Mouse (Mus musculus) neural tube, embryonic 13.5 days (tissue): ENCODE results near the gene 9430097D07Rik. TPM values are rescaled to one million over a fixed set of nuclear protein-coding genes. Genes with fewer than 3 reads are reported as not detected.
A peak's percentile ranks its signal among the peaks of the same experiment; 100 is the strongest.

Experiments used
- ATAC-seq: fragments of 200-750 bp; cut with Nextera tagmentation; 2 replicates; pipeline ENCODE4 v1.8.0; 2017; ENCODE audit warnings: low read depth, mild to moderate bottlenecking, moderate TSS enrichment, moderate library complexity
- H3K27ac ChIP-seq: fragments of 300-500 bp; sonication (generic); replicated peaks from 2 replicates; pipeline ENCODE4 v1.5.1; 2015; ENCODE audit warnings: moderate library complexity, mild to moderate bottlenecking, inconsistent platforms
- H3K27me3 ChIP-seq: fragments of 300-500 bp; sonication (generic); 2 replicates; pipeline ENCODE4 v1.6.1; 2015; ENCODE audit warnings: mild to moderate bottlenecking, inconsistent platforms
- H3K36me3 ChIP-seq: fragments of 300-500 bp; sonication (generic); 2 replicates; pipeline ENCODE4 v1.6.1; 2015; ENCODE audit warnings: mild to moderate bottlenecking, inconsistent platforms
- H3K4me1 ChIP-seq: fragments of 300-500 bp; sonication (generic); replicated peaks from 2 replicates; pipeline ENCODE4 v1.6.1; 2015; ENCODE audit warnings: inconsistent platforms
- H3K4me2 ChIP-seq: fragments of 300-500 bp; sonication (generic); 2 replicates; pipeline ENCODE4 v1.6.1; 2015; ENCODE audit warnings: inconsistent platforms, mild to moderate bottlenecking, moderate library complexity
- H3K4me3 ChIP-seq: fragments of 300-500 bp; sonication (generic); 2 replicates; pipeline ENCODE4 v1.5.1; 2015; ENCODE audit warnings: mild to moderate bottlenecking, inconsistent platforms
- H3K9ac ChIP-seq: fragments of 300-500 bp; sonication (generic); 2 replicates; pipeline ENCODE4 v1.6.1; 2015; ENCODE audit warnings: moderate library complexity, mild to moderate bottlenecking, inconsistent platforms
- H3K9me3 ChIP-seq: fragments of 300-500 bp; sonication (generic); 2 replicates; pipeline ENCODE4 v1.6.1; 2016; ENCODE audit warnings: inconsistent platforms
- WGBS: fragments of 180-500 bp; shearing (Covaris S2); methylation state at CpG from one replicate; pipeline ENCODE4 v1.1.7; 2015; 5-methylcytosine and 5-hydroxymethylcytosine counted together
- polyA plus RNA-seq: library from polyadenylated mRNA; unstranded; fragments of >200 nt; fragmentation: Nextera tagmentation; extraction: Ambion mirVana; gene quantifications from 2 replicates; pipeline ENCODE4 v1.2.1, GENCODE M21; 2015

9430097D07Rik gene
- 0.50 and 0.71 TPM in 2 replicates for polyA plus RNA-seq

GRCm38 (mm10) chr2:32575586-32576160, at the start of gene 9430097D07Rik:
9430097D07Rik (minus strand) TSS chr2:32575684.
- H3K9me3 ChIP-seq = no peaks in the 10 kb centered on the region
- peak within 1 kb of the TSS; percentile 95 for H3K4me2 ChIP-seq
- H3K4me1 ChIP-seq = peaks cover 27% of the 10 kb centered on the region
- peaks cover 11% of the 10 kb centered on the region; the same call in 1 of the 2 replicates for H3K36me3 ChIP-seq
- peak within 1 kb of the TSS; percentile 53 for H3K4me3 ChIP-seq
- 7% methylated on average over 28 of the region's 28 CpGs for WGBS
- H3K27me3 ChIP-seq = peaks cover 37% of the 10 kb centered on the region
- peak; percentile 76 for ATAC-seq
- 0 out of 2 replicates have a peak within 1 kb of the TSS, but pooled peaks have one; percentile 25 for H3K27ac ChIP-seq
- peak within 1 kb of the TSS; percentile 78 for H3K9ac ChIP-seq

- Histone ChIP-seq H3K9me3 (no peaks in the 10 kb centered on the region), H3K27me3 (no peaks in the 10 kb centered on the region), H3K4me3 (no peak overlapping the region), H3K4me2 (no peak overlapping the region), H3K27ac (no peak overlapping the region), H3K9ac (no peak overlapping the region), H3K4me1 (peaks cover 76% of the 10 kb centered on the region), H3K36me3 (no peaks in the 10 kb centered on the region)
- 82% methylated on average over 5 of the region's 5 CpGs for WGBS
- no peak for ATAC-seq
These were observed 48.7 kb upstream of the 9430097D07Rik start for GRCm38 (mm10) chr2:32624111-32624748.

DNA sequence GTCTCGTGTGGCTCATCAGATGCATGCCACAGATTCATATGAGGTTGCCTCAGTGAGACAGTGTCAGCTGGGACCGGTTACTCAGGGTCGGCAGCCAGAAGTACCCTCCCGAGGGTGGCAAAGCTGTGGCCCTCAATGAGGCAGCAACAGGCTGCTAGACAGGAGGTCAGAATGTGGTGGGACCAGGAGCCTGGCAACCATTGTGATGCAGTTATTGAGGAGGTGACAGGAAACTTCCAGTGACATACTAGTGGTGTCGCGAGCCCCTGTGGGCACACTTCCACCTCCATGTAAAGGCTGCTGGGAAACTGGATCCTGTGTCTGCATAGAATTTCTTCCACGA, 46.0 kb upstream of the 9430097D07Rik start, which contains the start of gene Ak1:
Ak1 (plus strand) TSS at position 242 of the 343 bp plus-strand sequence.
- 31% methylated on average over 7 of the region's 7 CpGs for WGBS
- ATAC-seq = no peak

GRCm38 (mm10) chr2:32620682-32621516, 45.4 kb upstream of the 9430097D07Rik start:
- peak; percentile 25; the same call in 1 of the 2 replicates for ATAC-seq
- Histone ChIP-seq H3K4me2 (no peak overlapping the region), H3K27me3 (no peaks in the 10 kb centered on the region), H3K4me3 (no peak overlapping the region), H3K9ac (peak overlapping the region; percentile 38; the same call in 1 of the 2 replicates), H3K4me1 (peaks cover 54% of the 10 kb centered on the region), H3K27ac (peak overlapping the region; percentile 73), H3K9me3 (no peaks in the 10 kb centered on the region), H3K36me3 (0 out of 2 replicates have a peak, but pooled peaks cover 8% of the 10 kb centered on the region)
- WGBS = 37% methylated on average over 4 of the region's 4 CpGs

More for the DNA sequence above, 46.0 kb upstream of the 9430097D07Rik start, which contains the start of gene Ak1:
- Histone ChIP-seq H3K27ac (peak within 1 kb of the TSS; percentile 73), H3K4me2 (no peak within 1 kb of the TSS), H3K4me1 (peaks cover 60% of the 10 kb centered on the region), H3K36me3 (0 out of 2 replicates have a peak, but pooled peaks cover 8% of the 10 kb centered on the region), H3K4me3 (no peak within 1 kb of the TSS), H3K9me3 (no peaks in the 10 kb centered on the region), H3K27me3 (no peaks in the 10 kb centered on the region), H3K9ac (0 out of 2 replicates have a peak within 1 kb of the TSS, but pooled peaks have one; percentile 38)

GRCm38 (mm10) chr2:32618051-32618450, 42.6 kb upstream of the 9430097D07Rik start:
- WGBS = 47% methylated on average over 9 of the region's 9 CpGs
- H3K4me3 ChIP-seq = no peak overlapping the region
- no peak overlapping the region for H3K4me2 ChIP-seq
- no peak overlapping the region for H3K9ac ChIP-seq
- H3K27me3 ChIP-seq = no peaks in the 10 kb centered on the region
- H3K9me3 ChIP-seq = no peaks in the 10 kb centered on the region
- no peak overlapping the region for H3K27ac ChIP-seq
- H3K36me3 ChIP-seq = peaks cover 26% of the 10 kb centered on the region; the same call in 1 of the 2 replicates
- peaks cover 39% of the 10 kb centered on the region for H3K4me1 ChIP-seq
- no peak for ATAC-seq

- Histone ChIP-seq H3K9me3 (no peaks in the 10 kb centered on the region), H3K9ac (no peak overlapping the region), H3K27me3 (no peaks in the 10 kb centered on the region), H3K4me3 (no peak overlapping the region), H3K4me2 (no peak overlapping the region), H3K36me3 (peaks cover 27% of the 10 kb centered on the region; the same call in 1 of the 2 replicates), H3K27ac (no peak overlapping the region), H3K4me1 (peaks cover 39% of the 10 kb centered on the region)
- no peak for ATAC-seq
- WGBS = 95% methylated on average over 4 of the region's 4 CpGs
These were observed 42.1 kb upstream of the 9430097D07Rik start for GRCm38 (mm10) chr2:32617601-32618000.

DNA sequence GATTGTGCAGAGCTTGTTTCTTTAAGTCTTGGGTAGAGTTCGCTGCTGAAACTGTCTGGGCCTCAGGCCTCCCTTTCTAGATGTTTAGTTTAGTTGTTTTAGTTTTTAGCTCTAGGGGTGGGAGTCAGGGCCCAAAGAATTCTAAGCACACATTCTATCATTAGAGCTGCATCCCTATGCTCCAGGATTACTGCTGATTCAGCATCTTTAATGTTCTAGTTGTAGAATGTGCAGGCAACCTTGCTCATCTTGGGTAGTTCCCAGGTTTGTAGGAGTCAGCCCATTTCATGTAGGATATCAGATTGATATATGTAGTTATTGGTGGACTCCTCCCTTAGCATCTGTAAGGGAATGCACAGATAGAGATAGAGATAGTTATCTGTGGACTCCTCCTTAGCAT, 41.6 kb upstream of the 9430097D07Rik start:
- no peak overlapping the region for H3K9ac ChIP-seq
- H3K27me3 ChIP-seq = no peaks in the 10 kb centered on the region
- no peak overlapping the region for H3K4me2 ChIP-seq
- H3K9me3 ChIP-seq = no peaks in the 10 kb centered on the region
- no peak overlapping the region for H3K4me3 ChIP-seq
- peaks cover 27% of the 10 kb centered on the region; the same call in 1 of the 2 replicates for H3K36me3 ChIP-seq
- WGBS = 92% methylated on average over 1 of the region's 1 CpGs
- peaks cover 39% of the 10 kb centered on the region for H3K4me1 ChIP-seq
- H3K27ac ChIP-seq = no peak overlapping the region
- ATAC-seq = no peak

DNA sequence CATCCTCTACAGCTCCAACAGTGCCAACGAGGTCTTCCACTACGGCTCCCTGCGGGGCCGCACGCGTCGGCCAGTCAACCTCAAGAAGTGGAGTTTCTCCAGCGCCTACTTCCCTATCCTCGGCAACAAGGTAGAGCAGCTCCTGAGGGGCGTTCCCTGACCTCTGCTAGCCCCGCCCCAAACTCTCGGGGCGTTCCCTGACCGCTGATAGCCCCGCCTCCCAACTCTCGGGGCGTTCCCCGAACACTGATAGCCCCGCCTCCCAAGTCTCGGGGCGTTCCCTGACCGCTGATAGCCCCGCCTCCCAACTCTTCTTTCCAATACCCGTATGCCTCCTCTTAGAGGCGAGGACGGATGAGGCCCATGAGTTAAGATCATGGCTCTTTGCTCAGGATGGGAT, 36.8 kb upstream of the 9430097D07Rik start:
- no peak overlapping the region for H3K4me3 ChIP-seq
- ATAC-seq = no peak
- H3K4me1 ChIP-seq = peaks cover 28% of the 10 kb centered on the region
- no peak overlapping the region for H3K4me2 ChIP-seq
- H3K36me3 ChIP-seq = peaks cover 24% of the 10 kb centered on the region; the same call in 1 of the 2 replicates
- WGBS = 64% methylated on average over 26 of the region's 26 CpGs
- H3K27ac ChIP-seq = no peak overlapping the region
- no peak overlapping the region for H3K9ac ChIP-seq
- no peaks in the 10 kb centered on the region for H3K9me3 ChIP-seq
- peaks cover 9% of the 10 kb centered on the region; the same call in 1 of the 2 replicates for H3K27me3 ChIP-seq

DNA sequence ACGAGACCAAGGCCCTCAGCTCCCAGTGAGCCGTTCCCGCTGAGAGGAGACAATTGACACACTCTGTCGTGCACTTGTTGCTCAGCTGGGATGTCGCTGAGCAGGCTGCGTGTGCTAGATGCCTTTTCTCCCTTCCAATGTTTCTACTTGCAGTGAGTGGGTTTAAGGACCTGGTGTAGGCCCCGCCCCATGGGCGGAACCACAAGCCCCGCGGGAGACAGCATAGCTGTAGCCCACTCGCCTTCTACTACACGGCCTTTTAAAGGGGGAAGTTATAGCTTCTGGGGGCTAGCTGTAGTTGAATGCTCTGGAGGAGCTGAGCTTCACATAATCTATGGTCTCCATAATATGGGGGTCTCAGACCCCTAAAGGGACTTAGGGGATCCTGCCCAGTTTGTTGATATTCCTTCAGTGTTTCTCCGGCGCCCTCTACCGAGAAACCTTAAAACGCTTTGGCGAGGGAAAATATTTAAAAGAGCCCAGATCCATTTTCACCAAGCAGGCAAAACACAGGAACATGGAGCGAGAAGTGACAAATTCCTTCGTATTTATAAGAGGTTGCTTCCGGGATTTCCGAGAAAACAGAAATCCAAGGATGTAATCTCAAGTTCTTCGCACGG, 35.2 kb upstream of the 9430097D07Rik start:
- H3K36me3 ChIP-seq = peaks cover 19% of the 10 kb centered on the region; the same call in 1 of the 2 replicates
- peak overlapping the region; percentile 52 for H3K4me2 ChIP-seq
- H3K9me3 ChIP-seq = no peaks in the 10 kb centered on the region
- H3K4me1 ChIP-seq = peaks cover 35% of the 10 kb centered on the region
- H3K27ac ChIP-seq = no peak overlapping the region
- peak overlapping the region; percentile 35 for H3K4me3 ChIP-seq
- H3K27me3 ChIP-seq = peaks cover 9% of the 10 kb centered on the region; the same call in 1 of the 2 replicates
- 14% methylated on average over 23 of the region's 23 CpGs for WGBS
- ATAC-seq = no peak
- 0 out of 2 replicates have a peak overlapping the region, but pooled peaks have one; percentile 18 for H3K9ac ChIP-seq

GRCm38 (mm10) chr2:32608778-32609435, 33.4 kb upstream of the 9430097D07Rik start:
- Histone ChIP-seq H3K36me3 (peaks cover 8% of the 10 kb centered on the region; the same call in 1 of the 2 replicates), H3K9me3 (no peaks in the 10 kb centered on the region), H3K4me1 (peaks cover 35% of the 10 kb centered on the region), H3K4me2 (peak overlapping the region; percentile 90), H3K9ac (peak overlapping the region; percentile 52), H3K27ac (0 out of 2 replicates have a peak overlapping the region, but pooled peaks have one; percentile 28), H3K4me3 (peak overlapping the region; percentile 71), H3K27me3 (peaks cover 9% of the 10 kb centered on the region; the same call in 1 of the 2 replicates)
- ATAC-seq = no peak
- WGBS = 37% methylated on average over 18 of the region's 18 CpGs
